Mouse (Mus musculus): ENCODE measurements around the gene Cyp2b13. TPM values are rescaled to one million over a fixed set of nuclear protein-coding genes. Genes with fewer than 3 reads are reported as not detected.

Cyp2b13 gene
- not detected for polyA plus RNA-seq (2014; fragmentation: Illumina TruSeq; extraction: RNeasy Lipid Tissue Mini Kit (QIAGEN cat#74804); ENCODE audit: insufficient read depth, low read depth, low replicate concordance)

GRCm38 (mm10) chr7:26061197-26061596 lies at the start of gene Cyp2b13:
TSS of gene Cyp2b13 (plus strand) at chr7:26061497.

Other genes with a start within 250 kb of the Cyp2b13 start
- 45.5 TPM for gene Cyp2s1, start 244.6 kb upstream of the Cyp2b13 start, polyA plus RNA-seq (2014; fragmentation: Illumina TruSeq; extraction: RNeasy Lipid Tissue Mini Kit (QIAGEN cat#74804); ENCODE audit: insufficient read depth, low read depth, low replicate concordance)
- 186 TPM for gene Cyp2b10, start 163.9 kb upstream of the Cyp2b13 start, polyA plus RNA-seq (2014; fragmentation: Illumina TruSeq; extraction: RNeasy Lipid Tissue Mini Kit (QIAGEN cat#74804); ENCODE audit: insufficient read depth, low read depth, low replicate concordance)
- not detected for gene Cyp2b9, start 111.9 kb downstream of the Cyp2b13 start, polyA plus RNA-seq (2014; fragmentation: Illumina TruSeq; extraction: RNeasy Lipid Tissue Mini Kit (QIAGEN cat#74804); ENCODE audit: insufficient read depth, low read depth, low replicate concordance)
- not detected for gene Vmn1r184, start 198.8 kb downstream of the Cyp2b13 start, polyA plus RNA-seq (2014; fragmentation: Illumina TruSeq; extraction: RNeasy Lipid Tissue Mini Kit (QIAGEN cat#74804); ENCODE audit: insufficient read depth, low read depth, low replicate concordance)
- not detected for gene Cyp2a4, start 245.7 kb downstream of the Cyp2b13 start, polyA plus RNA-seq (2014; fragmentation: Illumina TruSeq; extraction: RNeasy Lipid Tissue Mini Kit (QIAGEN cat#74804); ENCODE audit: insufficient read depth, low read depth, low replicate concordance)